Mouse (Mus musculus) left cerebral cortex, postnatal 36 days (tissue): Measurements from ENCODE around the gene Csmd2. TPM values are rescaled to one million over a fixed set of nuclear protein-coding genes. Genes with fewer than 3 reads are reported as not detected.

Source experiments
- DNase-seq, 2 experiments: peaks; one replicate each; pipeline ENCODE4 v3.0.0; 2021 to 2022; ENCODE audit warnings: low spot score in 2 of 2, mixed read lengths in 1 of 2
- intact Hi-C: fragments of 180-260 bp; cut with DNase I; formaldehyde crosslinking; loops from one replicate; pipeline ENCODE4 v1.15.1; 2025
- total RNA-seq, 2 experiments: library from RNA; stranded (reverse); gene quantifications; 2 replicates each; pipeline ENCODE4 v1.2.3; 2021

The Csmd2 gene
- total RNA-seq, 2 experiments from 2014 or later: 48.3 to 73.3 TPM

GRCm38 (mm10) chr4:128224453-128224852 is 236.8 kb downstream of the Csmd2 start:
- DNase-seq: no peak
- intact Hi-C loops: no loop called here

- no peak for DNase-seq
- intact Hi-C loops: no loop called here
Observed at GRCm38 (mm10) chr4:128227377-128228316, 240.0 kb downstream of the Csmd2 start.

GRCm38 (mm10) chr4:128233458-128233857 is 245.8 kb downstream of the Csmd2 start:
- intact Hi-C loops: no loop called here
- peak; percentile 29 to 45 for DNase-seq

GRCm38 (mm10) chr4:128239113-128239512 is 251.5 kb downstream of the Csmd2 start:
- intact Hi-C loops: loop anchor here (5.0 kb wide), 1 partner anchor 252 kb away; the partner anchor contains the start of gene Csmd2
- no peak for DNase-seq

- intact Hi-C loops: no loop called here
- DNase-seq: no peak
Observed at GRCm38 (mm10) chr4:128241075-128241853, 253.6 kb downstream of the Csmd2 start.

- intact Hi-C loops: no loop called here
- no peak for DNase-seq
Observed at GRCm38 (mm10) chr4:128241854-128242356, 254.2 kb downstream of the Csmd2 start.

GRCm38 (mm10) chr4:128245201-128245600 is 257.5 kb downstream of the Csmd2 start:
- intact Hi-C loops: no loop called here
- DNase-seq: no peak

GRCm38 (mm10) chr4:128248676-128249075 is 261.0 kb downstream of the Csmd2 start:
- DNase-seq: no peak
- intact Hi-C loops: no loop called here

- intact Hi-C loops: no loop called here
- DNase-seq: no peak
Observed at GRCm38 (mm10) chr4:128259211-128259610, 271.6 kb downstream of the Csmd2 start.

- peak; percentile 9 to 21 for DNase-seq
- intact Hi-C loops: no loop called here
Observed at GRCm38 (mm10) chr4:128260907-128261560, 273.4 kb downstream of the Csmd2 start, which contains the start of gene Hmgb4. Hmgb4 (minus strand) TSS chr4:128260957.

- no peak for DNase-seq
- intact Hi-C loops: no loop called here
Observed at GRCm38 (mm10) chr4:128264491-128264890, 276.8 kb downstream of the Csmd2 start.

- intact Hi-C loops: no loop called here
- no peak for DNase-seq
Observed at GRCm38 (mm10) chr4:128265341-128265740, 277.7 kb downstream of the Csmd2 start.

- DNase-seq: no peak
- intact Hi-C loops: no loop called here
Observed at GRCm38 (mm10) chr4:128269261-128269875, 281.7 kb downstream of the Csmd2 start.

- intact Hi-C loops: no loop called here
- no peak for DNase-seq
Observed at GRCm38 (mm10) chr4:128270177-128270576, 282.5 kb downstream of the Csmd2 start.

- peak in 1 of 2 experiments; percentile 10 for DNase-seq
- intact Hi-C loops: no loop called here
Observed at GRCm38 (mm10) chr4:128270931-128271330, 283.3 kb downstream of the Csmd2 start.

GRCm38 (mm10) chr4:128272501-128272900 is 284.8 kb downstream of the Csmd2 start:
- DNase-seq: no peak
- intact Hi-C loops: no loop called here

GRCm38 (mm10) chr4:128273146-128273545 is 285.5 kb downstream of the Csmd2 start:
- no peak for DNase-seq
- intact Hi-C loops: no loop called here

GRCm38 (mm10) chr4:128275116-128275515 is 287.5 kb downstream of the Csmd2 start:
- no peak for DNase-seq
- intact Hi-C loops: no loop called here

- intact Hi-C loops: no loop called here
- DNase-seq: no peak
Observed at GRCm38 (mm10) chr4:128275586-128275985, 287.9 kb downstream of the Csmd2 start.
